Mouse (Mus musculus) stomach, embryonic 14.5 days (tissue): ENCODE results near the gene Prss33. TPM values are rescaled to one million over a fixed set of nuclear protein-coding genes. Genes with fewer than 3 reads are reported as not detected.

Source experiments
- ATAC-seq: fragments of 200-750 bp; cut with Nextera tagmentation; 2 replicates; pipeline ENCODE4 v1.8.0; 2017; ENCODE audit warnings: low read depth, moderate TSS enrichment; ENCODE audit not compliant: insufficient number of reproducible peaks, insufficient read depth, low FRiP score
- H3K27ac ChIP-seq: fragments of 300-500 bp; sonication (generic); 2 replicates; pipeline ENCODE4 v1.5.1; 2014; ENCODE audit warnings: mild to moderate bottlenecking, low read length, moderate library complexity, mixed read lengths
- H3K27me3 ChIP-seq: fragments of 300-500 bp; sonication (generic); 2 replicates; pipeline ENCODE4 v1.6.1; 2014; ENCODE audit warnings: low read length, control low read depth, mixed read lengths; ENCODE audit not compliant: control insufficient read depth, insufficient read depth
- H3K36me3 ChIP-seq: fragments of 300-500 bp; sonication (generic); 2 replicates; pipeline ENCODE4 v1.6.1; 2014; ENCODE audit warnings: mild to moderate bottlenecking, control low read depth, low read length, moderate library complexity, mixed read lengths; ENCODE audit not compliant: control insufficient read depth, insufficient read depth
- H3K4me1 ChIP-seq: fragments of 300-500 bp; sonication (generic); 2 replicates; pipeline ENCODE4 v1.6.1; 2014; ENCODE audit warnings: low read length, control low read depth, mixed read lengths; ENCODE audit not compliant: control insufficient read depth, insufficient read depth
- H3K4me2 ChIP-seq: fragments of 300-500 bp; sonication (generic); replicated peaks from 2 replicates; pipeline ENCODE4 v1.6.1; 2014; ENCODE audit warnings: low read depth, low read length, control low read depth
- H3K4me3 ChIP-seq: fragments of 300-500 bp; sonication (generic); 2 replicates; pipeline ENCODE4 v1.5.1; 2014; ENCODE audit warnings: low read depth, low read length, control low read depth
- H3K9ac ChIP-seq: fragments of 300-500 bp; sonication (generic); replicated peaks from 2 replicates; pipeline ENCODE4 v1.6.1; 2014; ENCODE audit warnings: low read depth, mild to moderate bottlenecking, control low read depth, low read length, moderate library complexity, mixed read lengths
- H3K9me3 ChIP-seq: fragments of 300-500 bp; sonication (generic); 2 replicates; pipeline ENCODE4 v1.6.1; 2016; ENCODE audit warnings: low read depth, low read length, control low read depth; ENCODE audit not compliant: control insufficient read depth
- WGBS: fragments of 180-500 bp; shearing (Covaris S2); extraction: QIAGEN DNeasy Blood & Tissue Kit; methylation state at CpG from one replicate; pipeline ENCODE4 v1.1.7; 2014; 5-methylcytosine and 5-hydroxymethylcytosine counted together
- polyA plus RNA-seq: library from polyadenylated mRNA; unstranded; fragments of >200 nt; fragmentation: Nextera tagmentation; extraction: Ambion mirVana; gene quantifications from 2 replicates; pipeline ENCODE4 v1.2.1, GENCODE M21; 2014

The Prss33 gene
- polyA plus RNA-seq, 1 experiment from 2014 or later = not detected

- Histone ChIP-seq H3K36me3 (no peaks in the 10 kb centered on the region), H3K4me1 (no peaks in the 10 kb centered on the region), H3K9ac (no peak overlapping the region), H3K4me2 (no peak overlapping the region), H3K27me3 (no peaks in the 10 kb centered on the region), H3K9me3 (no peaks in the 10 kb centered on the region), H3K27ac (no peak overlapping the region; the same call in 1 of the 2 replicates), H3K4me3 (no peak overlapping the region)
- 61% methylated on average over 2 of the region's 2 CpGs for WGBS
- peak; percentile 78 for ATAC-seq
Observed at GRCm38 (mm10) chr17:23857913-23858312, 22.1 kb upstream of the Prss33 start.

- Histone ChIP-seq H3K4me1 (no peaks in the 10 kb centered on the region), H3K9ac (no peak overlapping the region), H3K4me3 (no peak overlapping the region), H3K4me2 (no peak overlapping the region), H3K27me3 (no peaks in the 10 kb centered on the region), H3K27ac (no peak overlapping the region), H3K9me3 (no peaks in the 10 kb centered on the region), H3K36me3 (no peaks in the 10 kb centered on the region)
- 85% methylated on average over 6 of the region's 6 CpGs for WGBS
- no peak for ATAC-seq
Observed at GRCm38 (mm10) chr17:23857193-23857592, 21.3 kb upstream of the Prss33 start.

- Histone ChIP-seq H3K36me3 (no peaks in the 10 kb centered on the region), H3K4me3 (no peak overlapping the region), H3K27me3 (no peaks in the 10 kb centered on the region), H3K9me3 (no peaks in the 10 kb centered on the region), H3K4me1 (no peaks in the 10 kb centered on the region), H3K4me2 (no peak overlapping the region), H3K27ac (no peak overlapping the region), H3K9ac (no peak overlapping the region)
- WGBS = 87% methylated on average over 10 of the region's 10 CpGs
- ATAC-seq = no peak
Observed at GRCm38 (mm10) chr17:23854229-23854765, 18.4 kb upstream of the Prss33 start.

GRCm38 (mm10) chr17:23853292-23853691, 17.4 kb upstream of the Prss33 start:
- H3K4me3 ChIP-seq = no peak overlapping the region
- ATAC-seq = no peak; the same call in 1 of the 2 replicates
- H3K27me3 ChIP-seq = no peaks in the 10 kb centered on the region
- no peaks in the 10 kb centered on the region for H3K9me3 ChIP-seq
- no peak overlapping the region for H3K4me2 ChIP-seq
- 40% methylated on average over 5 of the region's 5 CpGs for WGBS
- no peak overlapping the region for H3K9ac ChIP-seq
- no peaks in the 10 kb centered on the region for H3K36me3 ChIP-seq
- no peaks in the 10 kb centered on the region for H3K4me1 ChIP-seq
- no peak overlapping the region for H3K27ac ChIP-seq

- H3K27me3 ChIP-seq = no peaks in the 10 kb centered on the region
- no peak overlapping the region for H3K9ac ChIP-seq
- no peak overlapping the region for H3K27ac ChIP-seq
- WGBS = 55% methylated on average over 18 of the region's 19 CpGs
- H3K4me1 ChIP-seq = no peaks in the 10 kb centered on the region
- H3K4me2 ChIP-seq = no peak overlapping the region
- no peak overlapping the region for H3K4me3 ChIP-seq
- no peak for ATAC-seq
- H3K9me3 ChIP-seq = no peaks in the 10 kb centered on the region
- no peaks in the 10 kb centered on the region for H3K36me3 ChIP-seq
Observed at GRCm38 (mm10) chr17:23850853-23851749, 15.2 kb upstream of the Prss33 start.

- WGBS = 69% methylated on average over 2 of the region's 2 CpGs
- H3K27ac ChIP-seq = no peak overlapping the region
- ATAC-seq = no peak
- no peaks in the 10 kb centered on the region for H3K36me3 ChIP-seq
- H3K4me3 ChIP-seq = no peak overlapping the region
- no peak overlapping the region for H3K9ac ChIP-seq
- no peaks in the 10 kb centered on the region for H3K27me3 ChIP-seq
- H3K4me2 ChIP-seq = no peak overlapping the region
- H3K9me3 ChIP-seq = no peaks in the 10 kb centered on the region
- no peaks in the 10 kb centered on the region for H3K4me1 ChIP-seq
Observed at GRCm38 (mm10) chr17:23850028-23850427, 14.2 kb upstream of the Prss33 start.

- Histone ChIP-seq H3K9me3 (no peaks in the 10 kb centered on the region), H3K27me3 (no peaks in the 10 kb centered on the region), H3K4me2 (peak within 1 kb of the TSS; percentile 25; the same call in 1 of the 2 replicates), H3K4me3 (no peak within 1 kb of the TSS; the same call in 1 of the 2 replicates), H3K4me1 (no peaks in the 10 kb centered on the region), H3K9ac (no peak within 1 kb of the TSS), H3K36me3 (no peaks in the 10 kb centered on the region), H3K27ac (no peak within 1 kb of the TSS)
- WGBS = 17% methylated on average over 19 of the region's 19 CpGs
- ATAC-seq = no peak
Observed at GRCm38 (mm10) chr17:23843812-23844273, 8.0 kb upstream of the Prss33 start, which contains the start of the genes Prss32 and Prss41. Gene Prss32, plus strand, starts transcription at chr17:23843855. Gene Prss41, minus strand, starts transcription at chr17:23844172.

GRCm38 (mm10) chr17:23843141-23843811, 7.4 kb upstream of the Prss33 start:
- no peaks in the 10 kb centered on the region for H3K36me3 ChIP-seq
- WGBS = 49% methylated on average over 23 of the region's 23 CpGs
- H3K9me3 ChIP-seq = no peaks in the 10 kb centered on the region
- H3K9ac ChIP-seq = no peak overlapping the region
- H3K27me3 ChIP-seq = no peaks in the 10 kb centered on the region
- no peak overlapping the region for H3K27ac ChIP-seq
- no peak overlapping the region for H3K4me2 ChIP-seq
- H3K4me1 ChIP-seq = no peaks in the 10 kb centered on the region
- peak; percentile 28 for ATAC-seq
- H3K4me3 ChIP-seq = no peak overlapping the region
